8 mouse cellular contexts compared by ENCODE assay signal in genomic region chr1:44584886-44585385, GRCm38 (mm10). TPM values are rescaled to one million over a fixed set of nuclear protein-coding genes. Genes with fewer than 3 reads are reported as not detected.
DNase-seq lines count a peak whose midpoint lies in the region; ATAC-seq and TF ChIP-seq lines count a peak whose summit lies in the region.

No protein-coding gene starts in this region.

- no peaks in the 10 kb centered on the region for H3K9me3 ChIP-seq in MEL (replicated peaks; ENCODE audit: insufficient read depth, low read length)
- H3K9me3 ChIP-seq in embryonic facial prominence, embryonic 13.5 days = no peaks in the 10 kb centered on the region
- no peaks in the 10 kb centered on the region for H3K9me3 ChIP-seq in limb, embryonic 13.5 days
- no peaks in the 10 kb centered on the region for H3K9me3 ChIP-seq in neural tube, embryonic 15.5 days (replicated peaks)

- H3K4me2 ChIP-seq in embryonic facial prominence, embryonic 13.5 days = no peak overlapping the region; the same call in 1 of the 2 replicates
- no peak overlapping the region for H3K4me2 ChIP-seq in limb, embryonic 13.5 days (replicated peaks)
- H3K4me2 ChIP-seq in neural tube, embryonic 15.5 days = no peak overlapping the region

- no peaks in the 10 kb centered on the region for H3K27me3 ChIP-seq in MEL (ENCODE audit: control insufficient read depth in 1 of 2, insufficient read depth in 2 of 2, low read length in 2 of 2)
- no peaks in the 10 kb centered on the region for H3K27me3 ChIP-seq in embryonic facial prominence, embryonic 13.5 days
- no peaks in the 10 kb centered on the region for H3K27me3 ChIP-seq in limb, embryonic 13.5 days
- H3K27me3 ChIP-seq in neural tube, embryonic 15.5 days (replicated peaks) = no peaks in the 10 kb centered on the region

- intact Hi-C loops in gastrocnemius, adult 2 months (cut with DNase I) = no loop called here

- TF ChIP-seq RAD21 in MEL (IDR thresholded peaks at IDR 0.05; ENCODE audit: low read depth, low read length) = no peak

- ATAC-seq in embryonic facial prominence, embryonic 13.5 days (ENCODE audit: insufficient number of reproducible peaks, insufficient read depth, low FRiP score, low TSS enrichment, low read depth) = 0 out of 2 replicates have a peak, but pooled peaks have one; percentile 20
- peak; percentile 74 for ATAC-seq in limb, embryonic 13.5 days (ENCODE audit: low FRiP score, low read depth)
- ATAC-seq in neural tube, embryonic 15.5 days (ENCODE audit: low FRiP score) = peak; percentile 85
- ATAC-seq in activated CD4-positive, CD25-positive, alpha-beta regulatory T cell, adult 4 months = no peak

- no peak for TF ChIP-seq CTCF in gastrocnemius, adult 2 months (IDR thresholded peaks at IDR 0.05)
- TF ChIP-seq CTCF in MEL (IDR thresholded peaks at IDR 0.05 in 2 of 3, conservative IDR thresholded peaks at IDR 0.05 in 1 of 3; ENCODE audit: control insufficient read depth in 1 of 3, insufficient read depth in 1 of 3, low read depth in 2 of 3, low read length in 3 of 3, poor library complexity in 1 of 3, severe bottlenecking in 1 of 3) = no peak

- peak; percentile 23 for DNase-seq in gastrocnemius, adult 2 months
- no peak for DNase-seq in gastrocnemius, adult 18-20 months (ENCODE audit: low spot score)
- peak; percentile 8 for DNase-seq in MEL (ENCODE audit: low read depth, low spot score)
- DNase-seq in thymus, postnatal 0 days (ENCODE audit: low spot score) = no peak

- peak overlapping the region; percentile 8; the same call in 1 of the 2 replicates for H3K27ac ChIP-seq in gastrocnemius, adult 2 months
- H3K27ac ChIP-seq in MEL (ENCODE audit: control insufficient read depth, low read depth, low read length) = no peak overlapping the region
- peak overlapping the region; percentile 74 for H3K27ac ChIP-seq in embryonic facial prominence, embryonic 13.5 days
- peak overlapping the region; percentile 56; the same call in 1 of the 2 replicates for H3K27ac ChIP-seq in limb, embryonic 13.5 days
- H3K27ac ChIP-seq in neural tube, embryonic 15.5 days (replicated peaks) = no peak overlapping the region; the same call in 1 of the 2 replicates

- TF ChIP-seq EP300 in MEL (IDR thresholded peaks at IDR 0.05; ENCODE audit: low read depth in 1 of 2, low read length in 2 of 2) = no peak

- H3K36me3 ChIP-seq in MEL (ENCODE audit: control insufficient read depth in 1 of 2, insufficient read depth in 2 of 2, low read length in 2 of 2) = no peaks in the 10 kb centered on the region
- no peaks in the 10 kb centered on the region for H3K36me3 ChIP-seq in embryonic facial prominence, embryonic 13.5 days
- no peaks in the 10 kb centered on the region for H3K36me3 ChIP-seq in limb, embryonic 13.5 days
- no peaks in the 10 kb centered on the region for H3K36me3 ChIP-seq in neural tube, embryonic 15.5 days

- no peaks in the 10 kb centered on the region for H3K4me1 ChIP-seq in MEL (ENCODE audit: control insufficient read depth in 1 of 2, insufficient read depth in 2 of 2, low read length in 2 of 2)
- peaks cover 13% of the 10 kb centered on the region for H3K4me1 ChIP-seq in embryonic facial prominence, embryonic 13.5 days
- H3K4me1 ChIP-seq in limb, embryonic 13.5 days = peaks cover 16% of the 10 kb centered on the region
- H3K4me1 ChIP-seq in neural tube, embryonic 15.5 days = peaks cover 6% of the 10 kb centered on the region; the same call in 1 of the 2 replicates

- H3K79me2 ChIP-seq in MEL (ENCODE audit: control insufficient read depth, insufficient read depth, low read length, poor library complexity) = no peaks in the 10 kb centered on the region

- 3% methylated on average over 3 of the region's 3 CpGs for WGBS in embryonic facial prominence, embryonic 13.5 days
- WGBS in limb, embryonic 13.5 days = 3% methylated on average over 3 of the region's 3 CpGs
- 19% methylated on average over 3 of the region's 3 CpGs for WGBS in neural tube, embryonic 15.5 days

- TF ChIP-seq POLR2A in MEL (IDR thresholded peaks at IDR 0.05; ENCODE audit: control insufficient read depth in 1 of 2, insufficient read depth in 1 of 2, low read depth in 1 of 2, low read length in 2 of 2, poor library complexity in 1 of 2) = no peak

- H3K4me3 ChIP-seq in gastrocnemius, adult 2 months = no peak overlapping the region
- H3K4me3 ChIP-seq in MEL (ENCODE audit: control insufficient read depth in 1 of 2, insufficient read depth in 1 of 2, low read depth in 2 of 2, low read length in 2 of 2) = no peak overlapping the region
- no peak overlapping the region for H3K4me3 ChIP-seq in embryonic facial prominence, embryonic 13.5 days
- H3K4me3 ChIP-seq in limb, embryonic 13.5 days = no peak overlapping the region
- H3K4me3 ChIP-seq in neural tube, embryonic 15.5 days (replicated peaks) = no peak overlapping the region

- H3K9ac ChIP-seq in MEL (ENCODE audit: control insufficient read depth, low read depth, low read length, poor library complexity, severe bottlenecking) = no peak overlapping the region
- no peak overlapping the region for H3K9ac ChIP-seq in embryonic facial prominence, embryonic 13.5 days
- peak overlapping the region; percentile 14; the same call in 1 of the 2 replicates for H3K9ac ChIP-seq in limb, embryonic 13.5 days
- no peak overlapping the region for H3K9ac ChIP-seq in neural tube, embryonic 15.5 days (replicated peaks)

TF ChIP-seq in MEL, 35 proteins besides CTCF, POLR2A, EP300 and RAD21:
- TF ChIP-seq GATA1 (IDR thresholded peaks at IDR 0.05; ENCODE audit: low read depth, low read length) (no peak), TBP (IDR thresholded peaks at IDR 0.05; ENCODE audit: low read depth, low read length) (no peak), POLR2AphosphoS5 (IDR thresholded peaks at IDR 0.05; ENCODE audit: borderline replicate concordance, low read depth, low read length) (no peak), CHD1 (IDR thresholded peaks at IDR 0.05; ENCODE audit: low read depth, low read length) (no peak), KAT2A (conservative IDR thresholded peaks at IDR 0.05; ENCODE audit: low read depth, low read length) (no peak), GABPA (IDR thresholded peaks at IDR 0.05; ENCODE audit: low read depth, low read length) (no peak), MYB (IDR thresholded peaks at IDR 0.05; ENCODE audit: low read depth, low read length) (no peak), USF1 (IDR thresholded peaks at IDR 0.05; ENCODE audit: low read depth, low read length) (no peak), MEF2A (IDR thresholded peaks at IDR 0.05; ENCODE audit: extremely low read depth, insufficient replicate concordance, low read depth, low read length, poor library complexity, severe bottlenecking) (no peak), TCF12 (IDR thresholded peaks at IDR 0.05; ENCODE audit: low read depth, low read length) (no peak), MAX (IDR thresholded peaks at IDR 0.05; ENCODE audit: low read length) (no peak), RCOR1 (IDR thresholded peaks at IDR 0.05; ENCODE audit: low read depth, low read length) (no peak), E2F4 (IDR thresholded peaks at IDR 0.05; ENCODE audit: borderline replicate concordance, low read depth, low read length) (no peak), BHLHE40 (IDR thresholded peaks at IDR 0.05; ENCODE audit: borderline replicate concordance, low read depth, low read length) (no peak), MAFK (IDR thresholded peaks at IDR 0.05; ENCODE audit: borderline replicate concordance, low read depth, low read length) (no peak), CHD2 (IDR thresholded peaks at IDR 0.05; ENCODE audit: low read length) (no peak), ZNF384 (IDR thresholded peaks at IDR 0.05; ENCODE audit: low read depth, low read length) (no peak), ETS1 (IDR thresholded peaks at IDR 0.05; ENCODE audit: low read depth, low read length) (no peak)
TF ChIP-seq in MEL: peak in this region for 0.

RNA-seq across cellular contexts. Expression of gene Gulp1, which starts 33.6 kb away (rescaled TPM):
- 1 to 10 TPM; 3.8 to 5.5 TPM for total RNA-seq in gastrocnemius, adult 2 months (2021)
- 1 to 10 TPM; 2.2 to 2.9 TPM for total RNA-seq in gastrocnemius, adult 18-20 months (2021)
- total RNA-seq in MEL (2012; rRNA removed) = not detected in 2 replicates
- polyA plus RNA-seq in MEL (2012; ENCODE audit: insufficient read depth in 1 of 2, insufficient read length in 2 of 2, low read depth in 1 of 2, low replicate concordance in 2 of 2, missing spikeins in 1 of 2) = not detected
- polyA plus RNA-seq in embryonic facial prominence, embryonic 13.5 days (2015; fragmentation: Nextera tagmentation; extraction: Ambion mirVana) = 30.3 and 32.8 TPM in 2 replicates
- polyA plus RNA-seq in limb, embryonic 13.5 days (2015; fragmentation: Nextera tagmentation; extraction: Ambion mirVana) = 48.6 and 49.6 TPM in 2 replicates
- 7.4 and 8.4 TPM in 2 replicates for polyA plus RNA-seq in neural tube, embryonic 15.5 days (2015; fragmentation: Nextera tagmentation; extraction: Ambion mirVana)
- not detected for polyA plus RNA-seq in activated CD4-positive, CD25-positive, alpha-beta regulatory T cell, adult 4 months (2017; shearing (Covaris generic))
- 2.3 and 3.3 TPM in 2 replicates for polyA plus RNA-seq in thymus, postnatal 0 days (2015; fragmentation: Nextera tagmentation; extraction: Ambion mirVana)

Comparison
In these comparisons a context has a peak if more than half of its experiments do, and no peak if none do; other contexts are left out.
1. DNase-seq: peak in gastrocnemius, adult 2 months (single experiment) and MEL (single experiment); none in gastrocnemius, adult 18-20 months (single experiment) and thymus, postnatal 0 days (single experiment).
2. H3K27ac ChIP-seq: peak in gastrocnemius, adult 2 months (single experiment), embryonic facial prominence, embryonic 13.5 days (single experiment) and limb, embryonic 13.5 days (single experiment); none in MEL (single experiment) and neural tube, embryonic 15.5 days (single experiment).